Mouse (Mus musculus) lung, postnatal 0 days (tissue): ENCODE measurements around the gene Arpc5.

Experiments
- CTCF ChIP-seq: IDR thresholded peaks from 2 replicates; pipeline ENCODE4 v1.5.1; 2016; ENCODE audit warnings: antibody characterized with exemption, mild to moderate bottlenecking
- EP300 ChIP-seq: IDR thresholded peaks from 2 replicates; pipeline ENCODE4 v1.6.1; 2016; ENCODE audit warnings: antibody characterized with exemption, mild to moderate bottlenecking, control low read depth

DNA sequence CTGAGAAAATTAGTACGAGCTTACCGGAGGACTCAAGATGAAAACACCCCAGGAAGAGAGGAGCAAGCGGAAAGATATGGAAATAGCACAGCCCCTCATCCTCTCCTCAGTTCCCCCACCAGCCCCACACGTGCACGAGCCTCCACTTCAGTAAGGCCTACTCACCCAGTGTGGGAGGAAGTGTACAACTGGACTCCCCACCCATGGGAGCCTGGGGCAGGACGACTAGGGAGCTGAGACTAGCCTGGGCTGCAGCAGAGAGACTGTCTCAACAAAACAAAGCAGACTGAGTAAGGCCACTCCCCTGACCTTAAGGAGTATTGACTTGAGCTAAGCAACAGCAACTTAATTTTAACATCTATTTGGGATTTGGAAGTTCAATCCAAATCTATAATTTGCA lies 48.1 kb upstream of the Arpc5 start:
- TF ChIP-seq EP300, result no peak
- TF ChIP-seq CTCF, result no peak
